Mouse (Mus musculus) midbrain, postnatal 0 days (tissue): ENCODE results near the gene Gm11020. TPM values are rescaled to one million over a fixed set of nuclear protein-coding genes. Genes with fewer than 3 reads are reported as not detected.
A peak's percentile ranks its signal among the peaks of the same experiment; 100 is the strongest.

Source experiments
- ATAC-seq: fragments of 200-750 bp; cut with Nextera tagmentation; 2 replicates; pipeline ENCODE4 v1.8.0; 2017; ENCODE audit warnings: moderate number of reproducible peaks, mild to moderate bottlenecking, moderate TSS enrichment, moderate library complexity; ENCODE audit not compliant: low FRiP score
- DNase-seq: peaks from one replicate; pipeline ENCODE4 v3.0.0-alpha.2; 2015; ENCODE audit warnings: low spot score
- H3K27ac ChIP-seq: fragments of 300-500 bp; sonication (generic); 2 replicates; pipeline ENCODE4 v1.5.1; 2014; ENCODE audit warnings: low read depth, mild to moderate bottlenecking, low read length, mixed read lengths
- H3K27me3 ChIP-seq: fragments of 300-500 bp; sonication (generic); 2 replicates; pipeline ENCODE4 v1.6.1; 2014; ENCODE audit warnings: low read length, control low read depth, mixed read lengths; ENCODE audit not compliant: insufficient read depth
- H3K36me3 ChIP-seq: fragments of 300-500 bp; sonication (generic); 2 replicates; pipeline ENCODE4 v1.6.1; 2014; ENCODE audit warnings: low read length, control low read depth, mixed read lengths; ENCODE audit not compliant: insufficient read depth
- H3K4me1 ChIP-seq: fragments of 300-500 bp; sonication (generic); 2 replicates; pipeline ENCODE4 v1.6.1; 2014; ENCODE audit warnings: mild to moderate bottlenecking, control low read depth, antibody characterized with exemption, low read length, mixed read lengths; ENCODE audit not compliant: insufficient read depth
- H3K4me2 ChIP-seq: fragments of 300-500 bp; sonication (generic); 2 replicates; pipeline ENCODE4 v1.6.1; 2014; ENCODE audit warnings: low read depth, mild to moderate bottlenecking, low read length, mixed read lengths; ENCODE audit not compliant: poor library complexity, severe bottlenecking
- H3K4me3 ChIP-seq: fragments of 300-500 bp; sonication (generic); 2 replicates; pipeline ENCODE4 v1.5.1; 2014; ENCODE audit warnings: low read depth, mild to moderate bottlenecking, low read length, moderate library complexity
- H3K9ac ChIP-seq: fragments of 300-500 bp; sonication (generic); replicated peaks from 2 replicates; pipeline ENCODE4 v1.6.1; 2014; ENCODE audit warnings: mild to moderate bottlenecking, low read length, moderate library complexity, mixed read lengths; ENCODE audit not compliant: poor library complexity, severe bottlenecking
- H3K9me3 ChIP-seq: fragments of 300-500 bp; sonication (generic); 2 replicates; pipeline ENCODE4 v1.6.1; 2016; ENCODE audit warnings: low read length, control low read depth
- CTCF ChIP-seq: IDR thresholded peaks from 2 replicates; pipeline ENCODE4 v1.5.1; 2016; ENCODE audit warnings: antibody characterized with exemption, mild to moderate bottlenecking
- WGBS: fragments of 180-500 bp; shearing (Covaris S2); extraction: QIAGEN DNeasy Blood & Tissue Kit; methylation state at CpG from one replicate; pipeline ENCODE4 v1.1.7; 2014; 5-methylcytosine and 5-hydroxymethylcytosine counted together
- polyA plus RNA-seq: library from polyadenylated mRNA; unstranded; fragments of >200 nt; fragmentation: Nextera tagmentation; extraction: Ambion mirVana; gene quantifications from 2 replicates; pipeline ENCODE4 v1.2.1, GENCODE M21; 2015
- total RNA-seq: library from RNA; depleted of rRNA; stranded (reverse); fragments of >200 nt; gene quantifications from 2 replicates; pipeline ENCODE4 v1.2.3, GENCODE M21; 2014

Gm11020 gene
- total and polyA plus RNA-seq, 2 experiments from 2014 or later = not detected

DNA sequence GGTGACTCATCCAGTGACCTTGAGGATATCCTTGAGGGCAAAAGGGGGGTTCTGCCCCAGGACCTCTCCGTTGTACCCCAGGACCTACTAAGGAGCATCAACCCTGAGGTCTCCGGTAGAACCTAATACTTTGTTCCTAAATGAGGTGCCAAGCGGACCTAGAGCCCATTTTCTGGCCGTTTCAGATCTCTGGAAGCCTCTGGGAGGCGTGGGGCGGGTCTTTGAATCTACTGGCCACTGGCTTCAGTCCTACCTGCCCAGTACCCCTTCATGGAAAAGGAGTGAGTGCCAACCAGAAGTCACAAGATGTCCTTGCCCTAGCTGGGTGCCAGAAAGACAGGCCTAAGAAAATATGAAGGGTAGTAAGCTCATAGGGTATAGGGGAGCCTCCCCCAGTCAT is 20.3 kb downstream of the Gm11020 start:
- no peaks in the 10 kb centered on the region for H3K9me3 ChIP-seq
- DNase-seq (no peak), ATAC-seq (0 out of 2 replicates have a peak, but pooled peaks have one; percentile 5)
- peak overlapping the region; percentile 59; the same call in 1 of the 2 replicates for H3K4me3 ChIP-seq
- H3K4me1 ChIP-seq = no peaks in the 10 kb centered on the region
- H3K9ac ChIP-seq = no peak overlapping the region
- 0 out of 2 replicates have a peak, but pooled peaks cover 2% of the 10 kb centered on the region for H3K36me3 ChIP-seq
- TF ChIP-seq CTCF = no peak
- WGBS = 42% methylated on average over 6 of the region's 6 CpGs
- H3K27ac ChIP-seq = no peak overlapping the region
- H3K27me3 ChIP-seq = no peaks in the 10 kb centered on the region
- peak overlapping the region; percentile 89 for H3K4me2 ChIP-seq

GRCm38 (mm10) chr8:104342426-104342825 is 21.1 kb downstream of the Gm11020 start:
- WGBS = 93% methylated on average over 5 of the region's 5 CpGs
- DNase-seq = no peak
- no peak for ATAC-seq
- no peak overlapping the region for H3K4me2 ChIP-seq
- no peaks in the 10 kb centered on the region for H3K9me3 ChIP-seq
- H3K27me3 ChIP-seq = no peaks in the 10 kb centered on the region
- no peak overlapping the region for H3K4me3 ChIP-seq
- no peak for TF ChIP-seq CTCF
- no peak overlapping the region for H3K27ac ChIP-seq
- H3K4me1 ChIP-seq = no peaks in the 10 kb centered on the region
- 0 out of 2 replicates have a peak, but pooled peaks cover 2% of the 10 kb centered on the region for H3K36me3 ChIP-seq
- H3K9ac ChIP-seq = no peak overlapping the region

DNA sequence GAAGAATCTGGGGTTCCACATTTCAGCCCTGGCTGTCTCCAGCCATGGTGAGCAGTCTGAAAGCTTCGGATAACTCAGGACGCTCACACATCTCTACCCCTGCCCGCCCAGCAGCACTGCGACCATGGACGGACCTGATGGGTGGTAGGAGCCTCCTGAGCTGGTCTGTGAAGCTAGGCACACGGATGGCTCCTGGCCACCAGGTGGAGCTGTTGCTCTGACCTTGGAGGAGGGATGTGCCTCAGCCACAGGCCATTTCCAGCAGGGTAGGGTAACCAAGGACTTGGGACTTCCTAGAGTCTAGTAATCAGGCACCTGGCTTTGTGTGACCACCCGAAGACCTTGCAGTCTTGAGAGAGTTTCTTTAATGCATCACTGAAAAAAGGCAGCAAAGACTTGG is 22.6 kb downstream of the Gm11020 start:
- Histone ChIP-seq H3K27me3 (no peaks in the 10 kb centered on the region), H3K9me3 (no peaks in the 10 kb centered on the region), H3K9ac (no peak overlapping the region), H3K36me3 (0 out of 2 replicates have a peak, but pooled peaks cover 2% of the 10 kb centered on the region), H3K4me1 (no peaks in the 10 kb centered on the region), H3K4me3 (no peak overlapping the region), H3K27ac (no peak overlapping the region), H3K4me2 (no peak overlapping the region)
- 0 out of 2 replicates have a peak, but pooled peaks have one; percentile 18 for ATAC-seq
- peak; percentile 93 for TF ChIP-seq CTCF
- 10% methylated on average over 7 of the region's 7 CpGs for WGBS
- DNase-seq = peak; percentile 87

- Histone ChIP-seq H3K27ac (no peak overlapping the region), H3K9ac (no peak overlapping the region), H3K27me3 (no peaks in the 10 kb centered on the region), H3K9me3 (no peaks in the 10 kb centered on the region), H3K4me1 (no peaks in the 10 kb centered on the region), H3K4me3 (no peak overlapping the region), H3K4me2 (no peak overlapping the region), H3K36me3 (0 out of 2 replicates have a peak, but pooled peaks cover 2% of the 10 kb centered on the region)
- TF ChIP-seq CTCF = no peak
- ATAC-seq (no peak), DNase-seq (no peak)
- WGBS = 89% methylated on average over 5 of the region's 5 CpGs
These were observed 23.3 kb downstream of the Gm11020 start for GRCm38 (mm10) chr8:104344622-104345021.

DNA sequence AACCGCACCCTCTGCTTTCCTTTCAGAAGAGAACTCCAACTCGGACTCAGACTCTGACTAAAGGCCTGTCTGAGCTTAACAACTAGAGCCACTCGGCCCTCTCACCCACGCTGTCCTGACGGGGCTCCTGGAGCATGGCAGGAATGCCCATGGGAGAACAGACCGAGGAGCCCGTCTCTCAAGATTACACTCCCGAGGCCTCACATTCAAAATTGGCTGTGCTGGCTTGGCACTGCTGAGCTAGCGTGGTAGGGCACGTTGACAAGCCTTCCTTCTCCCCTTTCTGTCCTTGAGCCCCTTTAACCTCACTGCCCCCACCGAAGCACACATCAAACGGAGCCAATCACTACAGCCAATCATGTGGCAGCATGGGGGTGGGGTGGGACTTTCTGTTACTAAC is 25.3 kb downstream of the Gm11020 start:
- Histone ChIP-seq H3K9me3 (no peaks in the 10 kb centered on the region), H3K4me2 (no peak overlapping the region), H3K27me3 (no peaks in the 10 kb centered on the region), H3K4me3 (no peak overlapping the region), H3K36me3 (peaks cover 6% of the 10 kb centered on the region; the same call in 1 of the 2 replicates), H3K4me1 (no peaks in the 10 kb centered on the region), H3K27ac (no peak overlapping the region), H3K9ac (no peak overlapping the region)
- DNase-seq (no peak), ATAC-seq (no peak)
- 57% methylated on average over 12 of the region's 12 CpGs for WGBS
- no peak for TF ChIP-seq CTCF

DNA sequence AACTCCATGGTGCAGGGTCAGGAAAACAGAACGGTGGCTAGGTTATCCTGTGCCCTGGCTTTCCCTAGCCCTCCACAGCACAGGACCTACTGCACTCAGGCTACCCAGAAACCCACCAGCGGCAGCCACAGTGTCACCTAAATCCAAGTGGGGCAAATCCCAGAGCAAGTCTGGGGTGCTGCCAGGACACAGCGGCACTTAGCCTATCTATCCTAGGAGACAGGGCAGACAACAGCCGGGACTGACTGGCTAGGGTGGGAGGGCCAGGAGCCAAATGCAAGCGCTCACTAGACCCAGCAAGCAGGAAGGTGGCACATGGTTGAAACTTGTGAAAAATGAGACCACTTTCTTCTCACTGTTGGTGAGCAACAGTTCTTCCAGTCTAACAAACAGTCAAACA is 27.6 kb downstream of the Gm11020 start:
- Histone ChIP-seq H3K36me3 (peaks cover 6% of the 10 kb centered on the region; the same call in 1 of the 2 replicates), H3K27me3 (no peaks in the 10 kb centered on the region), H3K9ac (no peak overlapping the region), H3K4me1 (no peaks in the 10 kb centered on the region), H3K27ac (no peak overlapping the region), H3K4me2 (no peak overlapping the region), H3K9me3 (no peaks in the 10 kb centered on the region), H3K4me3 (no peak overlapping the region)
- no peak for TF ChIP-seq CTCF
- 83% methylated on average over 5 of the region's 5 CpGs for WGBS
- no peak for ATAC-seq
- no peak for DNase-seq
